Mouse (Mus musculus): ENCODE measurements around the gene Mgst2. TPM values are rescaled to one million over a fixed set of nuclear protein-coding genes. Genes with fewer than 3 reads are reported as not detected.

Gene Mgst2
- polyA plus RNA-seq, 1 experiment from 2014 or later: 128 TPM

- H3K9me3 ChIP-seq (ENCODE audit: control insufficient read depth): no peaks in the 10 kb centered on the region
- no peak overlapping the region for H3K9ac ChIP-seq (ENCODE audit: low read depth, low read length)
- peak overlapping the region; percentile 58; the same call in 1 of the 2 replicates for H3K27ac ChIP-seq (ENCODE audit: low read depth, low read length)
- H3K36me3 ChIP-seq (ENCODE audit: control insufficient read depth, insufficient read depth): no peaks in the 10 kb centered on the region
- no peaks in the 10 kb centered on the region for H3K27me3 ChIP-seq (replicated peaks; ENCODE audit: control insufficient read depth, insufficient read depth, low read length)
- ATAC-seq: peak; percentile 87
- WGBS: 52% methylated on average over 1 of the region's 1 CpGs
- TF ChIP-seq CTCF (IDR thresholded peaks at IDR 0.05; ENCODE audit: low read depth): no peak
- no peak overlapping the region for H3K4me2 ChIP-seq (replicated peaks; ENCODE audit: low read depth)
- peaks cover 9% of the 10 kb centered on the region for H3K4me1 ChIP-seq (replicated peaks; ENCODE audit: control insufficient read depth, insufficient read depth, low read length)
- no peak overlapping the region for H3K4me3 ChIP-seq (ENCODE audit: low read depth, low read length)
Observed at GRCm38 (mm10) chr3:51671071-51671469, 10.9 kb downstream of the Mgst2 start.

- Histone ChIP-seq H3K4me3 (ENCODE audit: low read depth, low read length) (no peak overlapping the region), H3K27me3 (replicated peaks; ENCODE audit: control insufficient read depth, insufficient read depth, low read length) (no peaks in the 10 kb centered on the region), H3K36me3 (ENCODE audit: control insufficient read depth, insufficient read depth) (no peaks in the 10 kb centered on the region), H3K4me2 (replicated peaks; ENCODE audit: low read depth) (no peak overlapping the region), H3K27ac (ENCODE audit: low read depth, low read length) (peak overlapping the region; percentile 82), H3K4me1 (replicated peaks; ENCODE audit: control insufficient read depth, insufficient read depth, low read length) (peaks cover 9% of the 10 kb centered on the region), H3K9me3 (ENCODE audit: control insufficient read depth) (no peaks in the 10 kb centered on the region), H3K9ac (ENCODE audit: low read depth, low read length) (no peak overlapping the region)
- no peak for TF ChIP-seq CTCF (IDR thresholded peaks at IDR 0.05; ENCODE audit: low read depth)
- WGBS: 33% methylated on average over 4 of the region's 4 CpGs
- ATAC-seq: no peak
Observed at GRCm38 (mm10) chr3:51672631-51673030, 12.5 kb downstream of the Mgst2 start.

GRCm38 (mm10) chr3:51673408-51674086, 13.4 kb downstream of the Mgst2 start:
- no peaks in the 10 kb centered on the region for H3K9me3 ChIP-seq (ENCODE audit: control insufficient read depth)
- 48% methylated on average over 21 of the region's 21 CpGs for WGBS
- no peaks in the 10 kb centered on the region for H3K27me3 ChIP-seq (replicated peaks; ENCODE audit: control insufficient read depth, insufficient read depth, low read length)
- no peak overlapping the region for H3K9ac ChIP-seq (ENCODE audit: low read depth, low read length)
- H3K27ac ChIP-seq (ENCODE audit: low read depth, low read length): peak overlapping the region; percentile 82
- H3K4me1 ChIP-seq (replicated peaks; ENCODE audit: control insufficient read depth, insufficient read depth, low read length): peaks cover 9% of the 10 kb centered on the region
- no peaks in the 10 kb centered on the region for H3K36me3 ChIP-seq (ENCODE audit: control insufficient read depth, insufficient read depth)
- peak; percentile 84 for TF ChIP-seq CTCF (IDR thresholded peaks at IDR 0.05; ENCODE audit: low read depth)
- peak; percentile 31 for ATAC-seq
- H3K4me3 ChIP-seq (ENCODE audit: low read depth, low read length): no peak overlapping the region
- H3K4me2 ChIP-seq (replicated peaks; ENCODE audit: low read depth): no peak overlapping the region

- no peak for ATAC-seq
- no peak for TF ChIP-seq CTCF (IDR thresholded peaks at IDR 0.05; ENCODE audit: low read depth)
Observed at GRCm38 (mm10) chr3:51674963-51675362, 14.8 kb downstream of the Mgst2 start.

GRCm38 (mm10) chr3:51685539-51685938, 25.4 kb downstream of the Mgst2 start:
- H3K27me3 ChIP-seq (replicated peaks; ENCODE audit: control insufficient read depth, insufficient read depth, low read length): no peaks in the 10 kb centered on the region
- no peak overlapping the region for H3K4me2 ChIP-seq (replicated peaks; ENCODE audit: low read depth)
- H3K27ac ChIP-seq (ENCODE audit: low read depth, low read length): no peak overlapping the region
- WGBS: 94% methylated on average over 6 of the region's 6 CpGs
- TF ChIP-seq CTCF (IDR thresholded peaks at IDR 0.05; ENCODE audit: low read depth): no peak
- ATAC-seq: no peak
- no peak overlapping the region for H3K9ac ChIP-seq (ENCODE audit: low read depth, low read length)
- H3K4me1 ChIP-seq (replicated peaks; ENCODE audit: control insufficient read depth, insufficient read depth, low read length): no peaks in the 10 kb centered on the region
- peaks cover 18% of the 10 kb centered on the region; the same call in 1 of the 2 replicates for H3K36me3 ChIP-seq (ENCODE audit: control insufficient read depth, insufficient read depth)
- H3K9me3 ChIP-seq (ENCODE audit: control insufficient read depth): no peaks in the 10 kb centered on the region
- H3K4me3 ChIP-seq (ENCODE audit: low read depth, low read length): no peak overlapping the region

More at GRCm38 (mm10) chr3:51674963-51675362, 14.8 kb downstream of the Mgst2 start:
- Histone ChIP-seq H3K4me2 (replicated peaks; ENCODE audit: low read depth) (no peak overlapping the region), H3K4me1 (replicated peaks; ENCODE audit: control insufficient read depth, insufficient read depth, low read length) (peaks cover 9% of the 10 kb centered on the region), H3K9me3 (ENCODE audit: control insufficient read depth) (no peaks in the 10 kb centered on the region), H3K27ac (ENCODE audit: low read depth, low read length) (no peak overlapping the region), H3K4me3 (ENCODE audit: low read depth, low read length) (no peak overlapping the region), H3K36me3 (ENCODE audit: control insufficient read depth, insufficient read depth) (no peaks in the 10 kb centered on the region), H3K27me3 (replicated peaks; ENCODE audit: control insufficient read depth, insufficient read depth, low read length) (no peaks in the 10 kb centered on the region), H3K9ac (ENCODE audit: low read depth, low read length) (no peak overlapping the region)
- 87% methylated on average over 3 of the region's 3 CpGs for WGBS

- Histone ChIP-seq H3K4me3 (ENCODE audit: low read depth, low read length) (no peak overlapping the region), H3K36me3 (ENCODE audit: control insufficient read depth, insufficient read depth) (peaks cover 19% of the 10 kb centered on the region; the same call in 1 of the 2 replicates), H3K27ac (ENCODE audit: low read depth, low read length) (no peak overlapping the region), H3K9ac (ENCODE audit: low read depth, low read length) (no peak overlapping the region), H3K27me3 (replicated peaks; ENCODE audit: control insufficient read depth, insufficient read depth, low read length) (no peaks in the 10 kb centered on the region), H3K9me3 (ENCODE audit: control insufficient read depth) (no peaks in the 10 kb centered on the region), H3K4me1 (replicated peaks; ENCODE audit: control insufficient read depth, insufficient read depth, low read length) (no peaks in the 10 kb centered on the region), H3K4me2 (replicated peaks; ENCODE audit: low read depth) (no peak overlapping the region)
- ATAC-seq: no peak
- 79% methylated on average over 6 of the region's 6 CpGs for WGBS
- TF ChIP-seq CTCF (IDR thresholded peaks at IDR 0.05; ENCODE audit: low read depth): no peak
Observed at GRCm38 (mm10) chr3:51686316-51686715, 26.2 kb downstream of the Mgst2 start.
